Mouse (Mus musculus) layer of hippocampus, adult 9-10 months (tissue): ENCODE data around the gene Gprc5a.

ENCODE experiments used
- DNase-seq: peaks from one replicate; pipeline ENCODE4 v3.0.0; 2022; ENCODE audit warnings: low spot score

The Gprc5a gene

DNA sequence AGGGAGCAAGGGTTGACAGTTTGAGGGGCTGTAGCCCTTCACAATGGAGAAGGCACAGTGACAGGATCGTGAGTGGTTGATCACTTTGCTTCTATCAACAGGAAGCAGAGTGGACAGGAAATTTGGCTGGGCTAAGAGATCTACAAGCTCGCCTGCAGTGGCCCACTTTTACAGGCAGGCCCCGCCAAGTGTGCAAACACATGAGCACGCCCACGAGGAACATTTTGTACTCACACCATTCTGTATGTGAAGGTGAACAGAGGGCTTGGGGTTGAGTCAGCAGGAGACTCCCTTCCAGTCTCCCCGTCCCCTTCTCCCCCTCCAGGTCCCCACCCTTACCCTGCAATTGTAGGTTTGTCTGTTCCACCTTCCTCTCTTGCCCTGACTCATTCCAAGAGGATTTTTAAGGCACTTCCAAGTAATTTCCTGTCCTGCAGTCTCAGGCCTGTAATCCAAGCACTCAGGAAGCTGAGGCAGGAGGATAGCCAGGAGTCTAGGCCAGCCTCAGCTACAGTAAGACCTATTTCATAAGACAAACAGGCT is 9.0 kb downstream of the Gprc5a start:
- DNase-seq = no peak

DNA sequence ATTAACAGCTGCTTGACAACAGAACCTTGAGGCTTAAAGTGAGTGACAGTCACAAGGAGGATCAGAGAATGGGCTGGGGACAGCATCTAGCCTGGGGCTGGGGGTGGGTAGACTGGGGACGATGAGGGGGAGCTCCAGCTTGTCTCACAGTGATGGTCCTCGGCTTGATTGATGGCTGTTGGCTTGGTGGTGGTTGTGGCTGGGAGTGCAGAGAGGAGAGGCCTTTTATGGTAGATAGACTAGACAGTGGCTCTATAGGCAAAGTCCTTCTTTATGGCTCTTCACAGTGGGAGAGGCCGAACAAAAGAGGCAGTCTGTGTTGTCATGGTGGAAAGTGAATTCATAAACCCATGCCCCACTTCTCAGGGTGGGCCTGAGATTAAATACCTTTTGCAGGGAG is 10.8 kb downstream of the Gprc5a start:
- DNase-seq = no peak

DNA sequence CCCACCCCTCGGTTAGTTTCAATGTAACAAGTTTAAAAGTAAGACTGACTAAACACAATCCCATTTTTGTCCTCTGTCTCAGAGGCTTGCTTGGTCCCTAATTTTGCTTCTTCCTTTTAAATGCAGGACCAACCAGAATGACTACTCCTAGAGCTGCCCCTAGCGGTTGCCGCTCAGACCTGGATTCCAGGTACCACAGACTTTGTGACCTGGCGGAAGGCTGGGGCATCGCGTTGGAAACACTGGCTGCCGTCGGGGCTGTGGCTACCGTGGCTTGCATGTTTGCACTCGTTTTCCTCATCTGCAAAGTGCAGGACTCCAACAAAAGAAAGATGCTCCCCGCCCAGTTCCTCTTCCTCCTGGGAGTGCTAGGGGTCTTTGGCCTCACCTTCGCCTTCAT is 13.0 kb downstream of the Gprc5a start:
- DNase-seq = no peak

DNA sequence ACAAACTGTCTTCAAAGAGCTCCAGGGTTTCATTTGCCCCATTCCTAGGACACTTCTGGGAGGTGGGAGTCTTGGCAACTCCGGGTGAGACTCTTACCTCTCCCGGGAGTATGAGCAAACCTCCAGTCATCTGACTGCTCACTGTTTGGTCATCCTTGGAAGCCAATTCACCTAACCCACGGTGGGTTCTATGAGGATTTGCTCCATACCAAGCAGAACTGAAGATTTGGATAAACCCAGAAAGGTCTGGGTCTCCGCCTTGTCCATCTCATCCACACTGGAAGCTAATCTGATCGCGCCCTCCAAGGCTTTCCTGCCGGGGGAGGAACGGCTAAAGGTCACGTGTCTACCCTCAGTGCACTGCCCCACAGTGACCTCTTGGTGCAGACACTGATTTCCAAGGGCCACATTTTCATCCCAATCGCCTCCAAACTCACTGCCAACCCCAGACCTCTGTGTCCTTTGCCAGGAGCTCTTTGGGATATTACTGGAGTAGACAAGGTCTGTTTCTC is 18.6 kb downstream of the Gprc5a start:
- no peak for DNase-seq

DNA sequence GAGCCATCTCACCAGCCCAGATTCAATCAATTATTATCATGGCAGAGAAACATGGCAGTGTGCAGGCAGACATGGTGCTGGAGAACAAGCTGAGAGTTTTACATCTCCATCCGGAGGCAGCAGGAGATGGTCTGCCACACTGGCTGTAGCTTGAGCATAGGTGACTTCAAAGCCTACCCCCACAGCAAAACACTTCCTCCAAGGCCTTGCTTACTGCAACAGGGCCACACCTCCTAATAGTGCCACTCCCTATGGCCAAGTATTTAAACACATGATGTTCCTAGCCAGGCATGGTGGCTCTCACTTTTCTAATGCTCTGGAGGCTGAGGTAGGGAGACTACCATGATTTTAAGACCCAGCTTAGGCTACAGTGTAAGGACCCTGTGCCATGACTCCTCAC is 20.3 kb downstream of the Gprc5a start:
- no peak for DNase-seq

DNA sequence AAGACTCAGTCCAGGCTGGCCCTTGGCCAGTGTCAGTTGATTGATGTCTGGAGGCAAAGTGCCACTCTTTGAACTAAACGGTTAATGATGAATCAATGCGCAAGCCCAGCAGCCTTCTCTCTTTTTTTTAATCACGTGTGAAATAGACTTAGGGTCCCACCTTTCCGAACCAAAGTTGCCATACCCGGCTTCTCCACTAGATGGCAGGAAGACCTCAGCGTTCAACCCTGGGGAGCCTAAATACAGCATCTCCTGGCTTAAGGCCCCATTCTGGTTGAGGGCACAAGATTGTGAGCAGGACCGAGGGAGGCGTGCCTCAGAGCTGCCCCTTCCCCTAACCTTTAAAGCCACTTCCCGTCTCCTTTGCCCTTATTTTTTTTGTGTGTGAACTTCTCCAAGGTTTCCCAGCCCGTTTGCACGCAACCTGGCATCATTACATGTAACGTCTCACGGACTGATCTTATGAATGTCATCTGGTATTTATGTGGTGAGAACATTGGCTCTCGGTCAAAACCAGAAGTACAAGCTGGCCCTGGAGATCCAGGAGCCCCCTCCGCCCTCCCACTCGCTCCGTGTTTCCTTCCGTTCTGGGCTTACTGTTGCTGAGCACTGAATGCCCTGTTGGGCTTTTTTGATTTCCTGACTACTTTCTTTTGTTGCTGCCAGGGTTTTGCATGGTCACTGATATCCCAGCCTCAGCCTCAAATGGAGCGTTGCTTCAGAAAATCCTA is 22.4 kb downstream of the Gprc5a start:
- peak; percentile 71 for DNase-seq

DNA sequence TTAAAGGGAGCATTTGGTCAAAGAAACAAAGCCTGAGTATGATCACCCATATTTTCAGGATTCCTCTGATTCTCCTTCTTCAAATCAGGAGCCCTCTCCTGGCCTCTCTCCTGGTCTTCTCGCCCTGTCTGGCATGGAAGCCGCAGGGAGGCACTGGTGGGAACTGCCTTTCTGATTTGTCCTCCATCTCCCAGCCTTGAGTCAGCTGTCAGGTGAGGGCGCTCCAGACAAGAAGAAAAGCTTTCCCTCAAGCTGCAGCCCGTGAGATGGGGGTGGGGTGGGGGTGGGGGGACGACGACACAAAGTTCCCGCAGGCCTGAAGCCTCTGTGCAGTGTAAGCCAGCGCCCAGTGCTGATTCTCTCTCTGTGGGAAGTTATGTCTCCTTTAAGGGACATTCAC is 24.3 kb downstream of the Gprc5a start:
- DNase-seq = no peak

DNA sequence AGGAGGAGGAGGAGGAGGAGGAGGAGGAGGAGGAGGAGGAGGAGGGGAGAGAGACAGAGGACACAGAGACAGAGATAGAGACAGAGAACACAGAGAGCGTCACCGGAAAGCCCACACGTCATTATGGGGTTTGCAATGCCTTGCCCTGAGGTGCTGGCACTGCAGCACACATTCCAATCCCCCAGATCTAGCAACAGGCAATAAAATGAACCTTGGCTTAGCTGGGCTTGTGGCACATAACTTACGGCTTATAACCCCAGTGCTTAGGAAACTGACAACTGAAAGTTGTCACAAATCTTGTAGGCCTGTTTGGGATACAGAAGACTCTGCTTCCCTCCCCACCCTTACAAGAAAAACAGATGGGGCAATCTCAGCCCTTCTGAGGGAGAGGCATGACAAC is 25.2 kb downstream of the Gprc5a start:
- no peak for DNase-seq

DNA sequence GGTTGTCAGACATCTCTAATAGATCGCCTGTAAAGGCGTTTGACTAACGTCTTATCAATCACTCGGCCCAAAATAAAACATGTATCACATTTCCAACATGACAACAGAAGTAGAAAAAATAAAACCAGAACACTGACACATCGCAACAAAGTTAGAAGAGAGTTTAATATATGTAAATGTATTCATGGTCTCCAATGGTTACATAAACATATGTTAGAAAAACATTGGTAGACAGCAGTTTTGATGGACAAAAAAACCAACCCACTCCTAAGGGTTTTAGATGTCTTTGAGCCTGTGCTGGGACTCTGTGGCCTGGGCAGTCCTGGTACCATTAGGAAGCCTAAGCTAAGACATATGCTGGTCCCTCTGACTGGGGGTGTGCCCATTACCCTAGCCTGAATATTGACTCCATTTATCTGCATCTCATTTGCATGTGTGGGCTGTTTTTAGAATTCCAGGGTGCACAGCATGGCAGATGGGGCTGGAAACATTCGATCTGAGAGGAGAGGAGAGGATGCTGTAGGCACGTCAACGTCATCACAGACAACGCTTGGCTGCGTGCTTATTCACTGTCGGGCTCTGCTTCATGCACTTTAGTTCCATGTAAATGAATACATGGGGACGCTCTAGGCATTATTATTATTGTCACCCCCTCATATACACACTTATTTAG is 27.5 kb downstream of the Gprc5a start:
- peak; percentile 26 for DNase-seq

DNA sequence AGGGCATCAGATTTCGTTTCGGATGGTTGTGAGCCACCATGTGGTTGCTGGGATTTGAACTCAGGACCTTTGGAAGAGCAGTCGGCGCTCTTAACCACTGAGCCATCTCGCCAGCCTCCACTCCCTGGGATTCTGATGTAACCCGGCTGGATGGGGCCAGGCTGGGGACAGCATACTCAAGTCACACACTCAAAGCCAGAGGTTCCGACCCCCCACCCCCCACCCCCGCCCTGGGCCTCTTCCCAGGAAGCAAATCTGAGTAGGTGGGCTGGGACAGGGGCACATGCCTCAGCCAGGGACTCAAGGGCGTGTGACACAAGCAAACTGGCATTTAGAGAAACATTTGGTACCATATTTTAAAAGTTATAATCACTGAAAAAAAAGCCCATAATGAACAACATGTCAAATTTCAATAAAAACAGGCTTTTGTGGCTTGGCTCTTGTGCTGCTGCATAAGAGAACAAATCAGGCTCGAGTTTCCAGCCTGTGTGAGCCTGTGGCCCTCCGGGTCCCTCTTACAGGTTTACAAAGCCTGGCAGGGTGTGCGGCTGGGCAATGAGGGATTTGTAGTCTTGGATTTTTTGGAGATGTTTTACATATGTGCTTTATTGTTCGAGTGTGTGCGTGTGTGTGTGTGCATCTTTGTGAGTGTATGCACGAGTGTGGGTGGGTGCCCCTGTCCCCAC is 35.5 kb downstream of the Gprc5a start:
- no peak for DNase-seq

DNA sequence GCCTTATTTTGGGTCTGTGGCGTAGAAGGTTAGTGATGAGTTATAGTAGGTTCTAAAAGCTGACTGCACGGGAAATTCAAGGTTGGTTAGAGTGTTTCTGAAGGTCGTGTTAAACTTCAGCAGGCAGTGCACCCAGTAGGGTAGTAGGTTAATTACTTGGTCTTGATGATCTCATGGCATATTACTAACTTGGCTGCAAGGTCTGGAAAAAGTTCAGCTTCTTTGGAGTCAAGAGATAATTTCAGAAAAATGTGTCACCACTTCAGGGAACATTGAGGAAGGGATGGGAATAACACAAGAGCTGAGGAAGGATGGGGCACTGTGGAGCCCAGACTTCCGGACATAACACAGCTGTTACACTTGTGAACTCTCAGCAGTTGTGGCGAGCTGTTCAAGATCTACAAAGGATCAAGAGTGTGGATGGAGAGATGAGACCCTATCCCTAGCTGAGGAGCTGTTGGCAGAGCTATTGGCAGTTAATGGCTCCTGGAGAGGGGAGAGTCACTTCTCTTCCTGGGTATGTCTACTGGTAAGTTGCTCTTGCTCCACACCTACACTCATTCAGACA is 37.4 kb downstream of the Gprc5a start:
- no peak for DNase-seq

DNA sequence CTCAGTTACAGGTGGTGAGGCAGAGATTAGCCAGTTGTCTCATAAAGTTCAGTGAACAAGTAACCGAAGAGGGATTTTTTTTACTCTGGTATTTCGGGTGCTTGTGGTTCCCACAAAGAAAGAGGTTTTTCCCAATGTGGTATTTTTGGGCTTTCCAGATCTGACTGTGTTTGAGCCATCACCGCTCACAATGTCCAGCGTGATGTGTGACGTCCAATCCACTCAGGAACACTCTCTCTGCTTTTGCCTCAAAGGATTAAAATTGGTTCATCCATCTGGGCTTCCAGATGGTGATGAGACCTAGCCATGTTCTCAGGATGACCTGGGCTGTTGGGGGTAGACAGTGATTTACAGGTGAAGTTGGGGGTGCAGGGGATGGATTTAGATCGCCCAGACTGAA is 41.6 kb downstream of the Gprc5a start:
- DNase-seq = no peak

DNA sequence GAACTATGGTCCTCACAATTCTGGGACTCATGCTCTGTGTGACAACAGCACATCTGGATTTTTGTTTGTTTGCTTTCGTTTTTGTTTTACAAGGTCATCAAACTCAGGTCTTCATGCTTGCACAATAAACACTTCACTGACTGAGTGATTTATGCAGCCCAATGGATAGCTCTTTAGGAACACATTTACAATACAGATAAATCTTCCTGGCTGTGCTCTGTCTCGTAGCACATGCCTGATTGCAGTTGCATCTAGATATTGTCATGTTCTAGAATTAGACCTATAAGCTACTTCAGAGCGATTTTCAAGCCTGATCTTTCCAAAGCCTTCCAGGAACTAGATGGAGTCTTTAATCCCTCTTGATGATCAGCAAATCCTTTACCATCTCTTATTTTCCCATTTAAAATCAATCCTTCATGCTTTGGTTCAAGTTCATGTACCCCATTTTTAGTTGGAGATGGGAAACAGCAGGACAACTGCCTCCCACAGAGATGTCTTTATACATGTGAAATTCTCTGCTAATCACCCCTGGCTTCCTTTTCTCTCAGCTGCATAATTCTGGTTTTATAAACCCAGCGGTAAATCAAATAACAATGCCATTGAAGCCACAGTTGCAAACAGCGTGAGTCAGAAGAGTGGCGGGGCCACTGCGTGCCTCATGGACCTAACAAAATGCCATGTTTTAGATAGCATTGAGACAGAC is 47.1 kb downstream of the Gprc5a start:
- DNase-seq = no peak

DNA sequence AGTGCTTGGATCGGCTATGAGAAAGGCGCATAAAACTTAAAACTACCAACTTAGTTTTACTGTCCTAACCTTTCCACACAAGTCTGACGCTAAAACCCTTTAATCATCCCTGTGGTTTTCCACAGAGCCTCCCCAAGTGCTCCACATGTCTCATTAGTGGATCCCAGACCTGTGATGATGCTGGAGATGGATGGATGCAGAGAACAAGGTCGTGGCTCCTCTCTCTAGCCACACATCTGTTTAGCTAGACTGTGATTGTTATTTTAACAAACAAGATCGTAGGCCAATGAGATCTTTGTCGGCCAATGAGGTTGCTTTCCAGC is 47.6 kb downstream of the Gprc5a start:
- no peak for DNase-seq

DNA sequence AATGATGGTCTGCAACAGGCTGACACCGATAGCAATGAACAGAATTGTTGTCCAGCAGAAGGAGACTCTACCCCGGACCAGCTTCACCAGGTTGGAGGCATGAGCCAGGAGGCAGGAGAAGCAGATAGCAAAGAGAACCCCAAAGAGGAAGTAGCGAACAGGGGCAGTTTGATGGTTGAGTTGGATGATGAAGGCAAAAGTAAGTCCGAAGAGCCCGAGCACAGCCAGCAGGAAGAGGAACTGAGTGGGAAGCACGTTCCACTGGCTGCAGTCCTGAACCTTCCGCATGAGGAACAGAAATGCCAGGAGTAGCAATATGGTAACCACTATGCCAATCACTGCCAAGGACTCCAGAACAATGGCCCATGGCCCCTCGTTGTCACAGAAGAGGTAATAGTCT is 51.0 kb downstream of the Gprc5a start:
- DNase-seq = no peak

DNA sequence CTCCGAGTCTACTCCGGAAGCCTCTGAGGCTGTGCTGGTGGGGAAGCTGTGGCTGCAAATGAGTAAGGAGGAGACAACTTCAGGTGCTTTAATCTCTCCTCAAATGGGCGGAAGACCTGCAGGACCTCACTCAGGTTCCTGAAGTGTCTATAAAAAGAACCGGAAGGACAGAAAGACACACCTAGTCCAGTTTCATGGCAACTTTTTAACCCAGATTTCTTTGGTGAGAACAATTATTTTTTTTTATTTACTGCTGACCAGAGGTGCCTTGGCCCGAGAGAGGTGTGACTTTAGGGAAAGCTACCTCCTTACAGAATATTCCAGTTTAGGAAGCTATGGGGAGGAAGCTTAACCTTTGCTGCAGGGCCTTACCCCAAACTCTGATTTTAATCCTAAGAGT is 52.7 kb downstream of the Gprc5a start, which contains the start of gene Gprc5d:
Gene Gprc5d (minus strand): TSS at position 101 of the 400 bp plus-strand sequence.
- no peak for DNase-seq

DNA sequence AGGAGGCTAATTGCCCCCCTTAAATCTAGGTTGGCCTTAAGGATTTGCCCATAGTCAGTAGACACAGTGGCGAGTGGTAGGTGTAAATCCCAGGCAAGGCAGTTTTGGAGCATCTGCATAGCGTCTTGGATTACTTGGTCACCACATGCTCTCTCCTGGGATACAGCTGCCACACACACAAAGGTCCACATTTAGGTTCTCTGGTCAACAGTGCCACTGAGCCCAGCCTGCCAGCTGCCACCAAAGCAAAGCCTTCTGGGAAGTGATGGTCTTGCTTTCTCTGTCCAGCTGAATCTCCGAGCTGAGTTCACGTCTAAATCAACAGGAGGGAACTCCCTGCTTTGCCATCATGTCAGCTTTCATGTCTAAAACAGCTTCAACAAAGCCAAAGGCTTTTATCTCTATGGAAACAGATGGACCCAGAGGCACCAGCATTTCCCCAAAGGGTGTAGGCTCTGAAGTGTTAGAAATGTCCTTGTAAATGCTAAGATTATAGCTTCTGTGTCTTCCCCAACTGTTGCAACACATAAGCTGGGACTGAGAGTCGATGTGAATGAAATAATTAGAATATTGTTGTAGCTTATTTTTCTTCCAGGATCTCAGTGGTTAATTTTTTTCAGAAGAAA is 59.4 kb downstream of the Gprc5a start:
- no peak for DNase-seq

DNA sequence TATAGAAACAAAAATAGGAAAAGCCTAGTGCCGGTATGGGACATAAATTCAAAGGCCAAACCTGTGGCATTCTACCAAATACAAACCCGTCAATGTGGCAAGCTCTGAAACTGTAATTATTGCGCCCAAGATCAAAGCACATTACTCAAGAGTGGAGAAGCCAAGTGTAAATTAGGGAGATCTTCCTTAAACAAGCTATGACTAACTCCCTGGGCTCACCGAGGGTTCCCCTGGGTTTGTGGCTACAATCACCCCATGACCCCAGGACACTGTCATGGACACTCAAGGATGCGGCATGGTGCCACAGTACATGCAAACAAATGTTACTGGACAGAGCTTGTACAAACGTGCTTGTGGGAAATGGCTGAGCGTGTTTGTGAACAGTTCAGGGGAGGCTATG is 67.6 kb downstream of the Gprc5a start:
- DNase-seq = no peak

DNA sequence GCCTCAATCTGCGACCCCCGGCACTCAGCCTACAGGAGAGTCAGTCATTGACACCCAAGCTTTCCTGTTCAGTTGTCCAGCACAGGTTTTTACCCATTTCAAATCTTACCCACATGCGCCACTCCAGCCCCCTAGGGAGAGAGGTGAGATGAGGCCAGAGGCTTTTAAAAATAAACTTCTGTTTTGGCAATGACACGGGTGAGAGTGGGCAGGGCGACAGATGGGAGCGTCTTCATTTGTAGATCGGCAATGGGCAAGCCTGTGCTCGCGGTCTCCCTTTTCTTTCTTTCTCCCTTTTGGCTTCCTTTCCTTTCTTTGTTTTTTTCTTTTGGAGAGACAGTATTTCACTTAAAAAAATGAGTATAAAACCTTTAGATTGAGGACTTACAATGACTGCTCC is 68.0 kb downstream of the Gprc5a start:
- no peak for DNase-seq
